Mouse (Mus musculus): ENCODE results near the gene Idh3a.
"Not testable (repeated sequence)": the region's sequence is repeated elsewhere in the genome, so short reads cannot be mapped to it uniquely, and the experiment has no call there.

The Idh3a gene

GRCm38 (mm10) chr9:54593652-54594051, 7.5 kb downstream of the Idh3a start:
- not testable (repeated sequence) for DNase-seq

- no peak for DNase-seq
Observed at GRCm38 (mm10) chr9:54596752-54597465, 10.8 kb downstream of the Idh3a start.

DNA sequence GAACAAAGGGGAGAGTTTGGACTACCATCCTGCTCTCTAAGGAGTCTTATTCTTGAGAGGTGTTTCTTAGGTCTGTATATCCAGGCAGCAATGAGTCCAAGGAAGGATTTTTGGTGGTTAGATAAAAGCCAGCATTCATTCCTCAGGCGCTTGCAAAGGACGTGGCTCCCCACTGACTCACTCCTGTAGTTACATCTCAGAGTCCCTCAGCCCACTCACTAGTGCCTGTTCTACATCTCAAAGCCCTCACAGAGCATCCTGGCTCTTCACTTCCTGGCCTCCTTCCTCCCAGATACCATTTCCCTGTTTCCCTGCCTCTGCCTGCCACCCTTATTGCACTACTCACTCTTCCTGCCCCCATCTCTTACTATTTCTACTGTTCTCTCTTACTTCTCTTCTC, 16.3 kb downstream of the Idh3a start:
- DNase-seq, result no peak

- DNase-seq, result no peak
Observed at GRCm38 (mm10) chr9:54602916-54603315, 16.8 kb downstream of the Idh3a start.

GRCm38 (mm10) chr9:54604131-54604654, 18.1 kb downstream of the Idh3a start:
- no peak for DNase-seq

DNA sequence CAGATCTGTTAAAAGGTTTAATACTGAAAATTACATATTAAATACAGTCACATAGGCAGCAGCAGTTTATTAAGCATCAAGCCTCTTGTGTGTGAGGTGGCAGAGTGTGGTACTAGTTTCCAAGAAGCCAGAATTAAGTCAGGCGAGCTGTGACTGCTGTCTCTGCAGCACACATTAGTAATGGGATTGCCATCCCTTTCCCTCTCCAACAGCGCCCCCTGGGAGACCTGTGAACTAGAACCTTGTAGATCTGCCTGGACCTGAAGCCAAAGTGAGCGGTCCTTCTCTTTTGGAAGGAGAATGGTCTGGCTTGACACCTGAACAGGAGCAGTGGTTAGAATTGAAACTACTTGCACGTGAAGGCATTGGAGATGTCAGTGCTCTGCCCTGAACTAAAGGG, 18.8 kb downstream of the Idh3a start:
- DNase-seq, result peak; percentile 60 to 81

GRCm38 (mm10) chr9:54612781-54613191, 26.7 kb downstream of the Idh3a start:
- DNase-seq, result no peak

DNA sequence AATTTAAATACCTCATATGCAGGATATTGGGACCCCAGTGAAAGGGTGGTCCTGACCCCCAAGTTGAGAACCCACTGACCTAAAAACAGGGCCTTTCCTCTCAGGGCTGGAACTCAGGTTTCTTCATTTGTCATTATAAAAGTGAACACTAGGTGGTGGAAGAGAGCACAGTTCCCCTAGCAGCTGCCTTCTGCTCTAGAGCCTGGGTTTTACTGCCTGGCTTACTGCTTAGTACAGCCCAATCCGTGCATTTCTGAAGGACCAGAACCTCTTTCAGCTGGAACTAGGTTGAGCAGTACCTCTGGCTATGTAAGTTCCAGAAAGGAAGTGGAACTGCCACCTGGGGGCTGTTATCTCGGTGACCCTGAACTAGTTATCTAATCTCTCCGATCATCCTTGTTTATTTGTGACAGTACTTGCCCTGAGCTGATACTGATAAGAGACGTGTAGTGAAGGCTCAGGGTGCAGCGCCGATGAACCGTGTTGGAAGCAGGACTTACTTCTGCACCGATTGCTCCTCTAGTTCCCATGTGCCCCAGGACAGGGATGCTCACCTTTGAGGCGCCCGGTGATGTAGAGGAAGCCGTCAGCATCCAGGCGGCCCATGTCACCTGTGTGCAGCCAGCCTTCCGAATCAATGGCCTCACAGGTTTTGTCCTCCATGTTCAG, 28.2 kb downstream of the Idh3a start:
- DNase-seq, result peak; percentile 33 to 39

DNA sequence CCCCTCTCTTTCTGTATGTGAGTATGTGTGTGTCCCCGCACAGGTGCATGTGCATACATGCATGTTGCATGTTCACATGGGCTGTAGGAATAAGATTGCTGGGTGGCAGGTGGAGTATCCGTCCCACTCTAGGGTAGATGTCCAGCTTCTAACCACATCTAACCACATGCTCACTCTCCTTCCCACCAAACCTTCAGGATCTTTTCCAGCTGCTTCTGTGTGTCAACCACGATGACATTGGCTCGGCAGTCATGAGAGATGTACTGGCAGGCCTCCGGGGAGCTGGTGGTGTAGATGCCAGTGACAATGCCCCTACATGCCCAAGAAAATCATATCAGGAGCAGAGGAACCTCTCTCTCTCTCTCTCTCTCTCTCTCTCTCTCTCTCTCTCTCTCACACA, 41.1 kb downstream of the Idh3a start:
- no peak for DNase-seq

GRCm38 (mm10) chr9:54628752-54629151, 42.6 kb downstream of the Idh3a start:
- peak; percentile 30 to 50 for DNase-seq

- peak; percentile 50 to 62 for DNase-seq
Observed at GRCm38 (mm10) chr9:54629613-54630261, 43.6 kb downstream of the Idh3a start.

DNA sequence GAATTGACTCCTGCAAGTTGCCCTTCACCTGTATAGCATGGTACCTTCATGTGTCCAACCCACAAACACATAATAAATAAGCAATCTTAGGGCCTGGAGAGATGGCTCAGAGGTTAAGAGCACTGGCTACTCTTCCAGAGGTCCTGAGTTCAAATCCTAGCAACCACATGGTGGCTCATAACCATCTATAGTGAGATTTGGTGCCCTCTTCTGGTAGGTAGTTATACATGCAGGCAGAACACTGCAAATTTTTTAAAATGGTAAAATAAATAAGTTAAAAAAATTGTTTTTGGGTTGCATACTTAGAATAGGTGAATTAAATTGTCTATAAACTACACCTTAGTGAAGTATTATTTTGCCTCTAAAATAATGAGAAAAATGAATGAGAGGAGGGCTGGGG, 44.8 kb downstream of the Idh3a start:
- DNase-seq, result no peak

- DNase-seq, result no peak
Observed at GRCm38 (mm10) chr9:54633401-54633800, 47.3 kb downstream of the Idh3a start.

DNA sequence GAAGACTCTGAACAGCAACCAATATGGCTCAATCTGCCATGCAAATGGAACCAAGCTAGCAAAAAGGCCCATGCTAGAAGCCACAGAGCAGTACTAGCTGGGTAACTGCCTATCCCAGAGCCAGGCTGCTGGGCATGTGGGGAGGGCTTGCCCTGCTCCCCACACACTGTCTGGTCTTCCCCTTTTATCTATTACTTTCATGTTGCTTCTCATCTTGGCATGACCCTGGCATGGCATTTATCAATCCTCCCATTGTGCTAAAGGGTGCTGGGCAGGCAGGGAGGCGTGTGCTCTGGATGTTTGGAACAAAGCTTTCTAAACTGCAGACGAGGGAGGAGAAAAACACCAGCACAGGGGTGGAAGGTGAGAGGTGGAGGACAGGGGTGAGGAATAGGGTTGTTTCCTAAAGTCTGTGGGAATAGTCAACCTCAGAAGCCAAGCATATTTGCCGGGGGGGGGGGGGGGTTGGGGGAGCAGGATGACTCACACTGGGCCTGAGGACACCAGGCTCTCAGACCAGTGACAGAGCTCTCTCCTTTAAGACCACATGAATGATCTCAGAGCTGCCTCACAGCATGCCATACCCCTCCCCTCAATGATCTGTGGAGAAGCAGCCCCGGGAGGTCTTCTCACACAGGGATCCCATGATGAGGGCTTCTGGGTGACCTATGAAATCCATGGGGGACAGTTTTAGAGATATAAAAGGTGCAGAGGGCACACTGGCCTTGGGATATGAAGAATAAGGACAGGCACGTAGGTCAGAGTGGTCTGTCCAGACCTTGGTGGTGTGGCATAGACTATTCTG, 51.6 kb downstream of the Idh3a start:
- no peak for DNase-seq

- DNase-seq, result no peak
Observed at GRCm38 (mm10) chr9:54639192-54639591, 53.1 kb downstream of the Idh3a start.

- no peak for DNase-seq
Observed at GRCm38 (mm10) chr9:54641548-54641947, 55.4 kb downstream of the Idh3a start.

- no peak for DNase-seq
Observed at GRCm38 (mm10) chr9:54642149-54642548, 56.0 kb downstream of the Idh3a start.

DNA sequence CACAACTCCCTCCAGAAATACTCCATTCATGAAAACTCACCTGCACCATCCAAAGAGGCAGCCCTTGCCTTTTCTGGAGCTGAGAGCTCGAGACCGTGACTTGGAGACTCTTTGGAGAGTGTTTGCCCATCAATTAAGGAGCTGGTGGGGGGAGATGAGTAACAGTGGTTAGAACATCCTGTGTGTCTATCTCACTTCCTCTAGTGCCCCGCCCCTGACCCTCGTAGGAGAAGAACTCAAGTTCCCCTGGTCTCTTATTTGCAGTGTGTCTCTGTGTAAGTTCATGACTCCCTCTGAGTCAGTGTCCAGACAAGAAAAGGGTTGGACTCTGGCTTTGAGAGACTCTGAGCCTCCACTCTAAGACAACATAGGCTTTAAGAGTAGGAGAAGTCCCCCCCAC, 56.4 kb downstream of the Idh3a start:
- no peak for DNase-seq

GRCm38 (mm10) chr9:54643179-54643578, 57.0 kb downstream of the Idh3a start:
- DNase-seq, result no peak

GRCm38 (mm10) chr9:54645530-54645929, 59.4 kb downstream of the Idh3a start:
- DNase-seq, result no peak

DNA sequence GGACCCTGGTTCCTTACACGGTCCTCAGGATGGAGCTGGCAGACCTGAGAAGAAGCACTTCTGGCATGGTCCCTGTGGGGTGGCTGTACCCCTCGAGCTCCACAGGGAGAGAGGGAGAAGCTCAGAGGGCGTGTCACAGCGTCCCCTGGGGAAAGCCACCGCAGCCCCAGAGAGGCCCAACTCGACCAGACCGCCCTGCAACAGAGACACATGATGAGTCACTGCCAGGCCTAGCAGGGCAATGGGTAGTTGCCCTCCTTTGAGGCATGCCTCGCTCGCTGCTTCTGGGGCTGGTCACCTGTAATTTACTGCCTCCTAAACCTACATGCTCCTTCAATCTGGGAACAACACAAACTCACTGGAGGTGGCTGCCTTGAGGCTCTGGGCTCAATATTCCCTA, 60.1 kb downstream of the Idh3a start:
- DNase-seq, result no peak

GRCm38 (mm10) chr9:54647456-54647855, 61.3 kb downstream of the Idh3a start:
- no peak for DNase-seq

DNA sequence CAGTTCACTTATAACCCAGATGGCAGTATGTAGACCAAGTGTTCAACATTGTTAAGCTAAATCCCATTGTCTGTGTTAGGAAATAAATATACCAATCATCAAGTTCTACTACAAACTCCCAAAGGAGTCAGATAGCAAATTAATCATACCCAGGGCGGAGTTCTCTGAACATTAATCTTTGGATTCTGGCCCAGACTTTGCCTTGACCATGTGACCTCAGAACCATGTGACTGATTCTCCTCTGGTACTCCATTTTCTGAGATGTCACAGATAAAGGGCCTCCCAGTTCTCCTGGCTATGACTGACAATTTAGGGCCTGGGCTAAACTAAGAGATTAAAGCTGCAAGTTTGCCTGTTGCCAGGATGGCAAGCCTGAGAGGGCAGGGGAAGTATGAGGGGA, 63.2 kb downstream of the Idh3a start:
- DNase-seq, result no peak

Data from cerebellum, postnatal 25 days (tissue).